Mouse (Mus musculus): ENCODE results near the gene Tmem131l. TPM values are rescaled to one million over a fixed set of nuclear protein-coding genes. Genes with fewer than 3 reads are reported as not detected.
A peak's percentile ranks its signal among the peaks of the same experiment; 100 is the strongest.

Tmem131l gene
- polyA plus RNA-seq, 1 experiment from 2014 or later: 22.4 TPM

DNA sequence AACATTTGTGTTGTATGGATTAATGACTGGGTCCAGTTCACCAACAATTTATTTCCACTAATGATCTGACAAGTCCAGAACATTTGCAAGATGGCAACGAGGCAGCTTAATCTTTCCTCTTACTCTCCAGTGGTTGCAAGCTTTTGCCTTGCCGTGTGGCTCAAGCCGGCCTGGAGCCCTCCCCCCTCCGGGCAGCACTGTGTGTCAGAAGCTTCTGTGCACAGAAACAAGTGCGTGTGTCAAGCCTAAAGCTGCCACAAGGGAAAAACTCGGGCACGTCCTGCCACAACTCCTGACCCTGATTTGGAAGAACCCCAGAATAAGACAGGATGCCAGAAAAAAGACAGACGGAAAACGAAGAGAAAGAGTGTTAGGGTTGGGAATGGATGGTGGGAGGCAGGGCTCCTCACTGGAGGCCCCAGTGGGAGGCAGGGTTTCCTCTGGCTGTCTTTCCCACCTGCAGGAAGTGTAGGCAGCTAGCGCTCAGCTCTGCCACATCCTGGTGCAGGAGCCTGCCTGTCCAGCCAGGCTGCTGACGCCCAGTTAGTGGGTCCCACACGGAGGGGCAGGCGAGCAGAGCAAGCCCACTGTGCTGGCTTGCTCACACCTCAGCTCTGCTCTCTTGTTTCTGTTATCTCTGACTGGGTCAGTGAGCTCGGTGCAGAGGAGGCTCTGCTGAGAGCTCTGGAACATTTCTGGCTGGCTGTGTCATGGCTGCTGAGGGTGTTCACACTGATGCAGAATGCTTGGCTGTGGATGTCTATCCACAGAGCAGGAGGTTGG, 135.6 kb downstream of the Tmem131l start:
- 71% methylated on average over 14 of the region's 14 CpGs for whole genome bisulfite sequencing
- DNase-seq (ENCODE audit: low spot score) (no peak), ATAC-seq (replicated peaks; ENCODE audit: low FRiP score, low read depth) (no peak)
- Histone ChIP-seq H3K4me2 (ENCODE audit: low read length) (no peak overlapping the region), H3K27me3 (ENCODE audit: insufficient read depth, low read length) (no peaks in the 10 kb centered on the region), H3K9me3 (replicated peaks; ENCODE audit: low read length) (no peaks in the 10 kb centered on the region), H3K36me3 (ENCODE audit: insufficient read depth, low read length) (peaks cover 30% of the 10 kb centered on the region), H3K4me1 (replicated peaks; ENCODE audit: insufficient read depth, low read length) (0 out of 2 replicates have a peak, but pooled peaks cover 4% of the 10 kb centered on the region), H3K27ac (no peak overlapping the region), H3K4me3 (replicated peaks; ENCODE audit: low read depth, low read length) (no peak overlapping the region), H3K9ac (ENCODE audit: low read depth, low read length) (no peak overlapping the region)
- TF ChIP-seq CTCF (IDR thresholded peaks at IDR 0.05; ENCODE audit: low read depth): no peak

DNA sequence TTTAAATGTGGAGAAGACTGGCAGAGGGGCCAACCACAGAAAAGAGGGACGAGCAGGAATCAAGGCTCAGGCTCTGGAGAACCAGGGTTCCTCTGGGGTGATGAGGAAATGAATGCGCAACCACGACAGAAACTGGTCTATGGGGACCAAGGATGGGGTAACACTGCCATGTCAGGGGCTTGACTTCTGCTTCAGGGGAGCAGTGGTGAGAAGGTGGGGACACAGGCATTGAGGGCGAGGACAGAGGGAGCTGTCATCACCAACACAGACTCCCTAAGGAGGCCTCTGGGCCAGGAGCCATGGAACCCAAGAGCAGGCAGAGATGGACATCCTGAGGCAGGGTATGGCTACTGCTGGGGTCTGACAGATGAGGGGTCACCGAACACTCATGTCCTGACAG, 137.0 kb downstream of the Tmem131l start:
- peaks cover 36% of the 10 kb centered on the region for H3K36me3 ChIP-seq (ENCODE audit: insufficient read depth, low read length)
- ATAC-seq (replicated peaks; ENCODE audit: low FRiP score, low read depth) (no peak), DNase-seq (ENCODE audit: low spot score) (no peak)
- no peak overlapping the region for H3K4me2 ChIP-seq (ENCODE audit: low read length)
- no peaks in the 10 kb centered on the region for H3K9me3 ChIP-seq (replicated peaks; ENCODE audit: low read length)
- H3K4me1 ChIP-seq (replicated peaks; ENCODE audit: insufficient read depth, low read length): 0 out of 2 replicates have a peak, but pooled peaks cover 4% of the 10 kb centered on the region
- H3K27me3 ChIP-seq (ENCODE audit: insufficient read depth, low read length): no peaks in the 10 kb centered on the region
- no peak overlapping the region for H3K4me3 ChIP-seq (replicated peaks; ENCODE audit: low read depth, low read length)
- H3K27ac ChIP-seq: no peak overlapping the region
- TF ChIP-seq CTCF (IDR thresholded peaks at IDR 0.05; ENCODE audit: low read depth): no peak
- 92% methylated on average over 5 of the region's 5 CpGs for WGBS
- H3K9ac ChIP-seq (ENCODE audit: low read depth, low read length): no peak overlapping the region

- WGBS: 88% methylated on average over 8 of the region's 8 CpGs
- Histone ChIP-seq H3K4me1 (replicated peaks; ENCODE audit: insufficient read depth, low read length) (0 out of 2 replicates have a peak, but pooled peaks cover 4% of the 10 kb centered on the region), H3K27ac (no peak overlapping the region), H3K4me2 (ENCODE audit: low read length) (no peak overlapping the region), H3K27me3 (ENCODE audit: insufficient read depth, low read length) (no peaks in the 10 kb centered on the region), H3K36me3 (ENCODE audit: insufficient read depth, low read length) (peaks cover 36% of the 10 kb centered on the region), H3K9ac (ENCODE audit: low read depth, low read length) (no peak overlapping the region), H3K4me3 (replicated peaks; ENCODE audit: low read depth, low read length) (no peak overlapping the region), H3K9me3 (replicated peaks; ENCODE audit: low read length) (no peaks in the 10 kb centered on the region)
- TF ChIP-seq CTCF (IDR thresholded peaks at IDR 0.05; ENCODE audit: low read depth): no peak
- ATAC-seq (replicated peaks; ENCODE audit: low FRiP score, low read depth): no peak
- DNase-seq (ENCODE audit: low spot score): no peak
Measured at GRCm38 (mm10) chr3:83902459-83902858, 137.5 kb downstream of the Tmem131l start.

DNA sequence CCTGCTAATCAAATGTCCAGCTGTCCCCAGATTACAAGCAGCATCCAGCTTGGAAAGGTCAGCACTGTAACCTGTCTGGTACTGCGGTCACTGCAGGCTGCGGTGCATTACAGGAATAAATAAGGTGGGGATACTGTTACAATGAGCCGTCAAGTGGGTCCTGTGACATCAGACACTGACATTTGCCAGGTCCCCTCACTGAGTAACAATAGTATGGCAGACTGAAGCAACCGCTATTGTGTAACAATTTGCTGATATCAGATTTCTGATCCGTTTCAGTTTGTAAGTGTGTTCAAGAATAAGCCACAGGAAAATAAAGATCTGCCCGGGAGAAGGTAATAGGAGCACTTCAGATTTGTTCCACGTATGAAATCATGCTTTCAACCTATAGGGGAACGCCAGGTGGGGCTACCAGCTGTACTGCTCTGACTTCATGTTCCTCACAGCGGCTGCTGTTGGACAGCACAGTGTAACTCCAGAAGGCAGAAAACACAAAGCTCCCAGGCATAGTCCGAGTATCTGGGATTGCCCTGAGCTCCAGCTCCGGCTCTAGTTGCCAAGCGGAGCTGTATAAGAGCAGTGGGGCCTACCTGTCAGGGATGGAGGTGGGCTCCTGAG, 139.1 kb downstream of the Tmem131l start:
- DNase-seq (ENCODE audit: low spot score) (no peak), ATAC-seq (replicated peaks; ENCODE audit: low FRiP score, low read depth) (no peak)
- Histone ChIP-seq H3K4me3 (replicated peaks; ENCODE audit: low read depth, low read length) (no peak overlapping the region), H3K4me2 (ENCODE audit: low read length) (no peak overlapping the region), H3K36me3 (ENCODE audit: insufficient read depth, low read length) (peaks cover 36% of the 10 kb centered on the region), H3K9ac (ENCODE audit: low read depth, low read length) (no peak overlapping the region), H3K27ac (no peak overlapping the region), H3K9me3 (replicated peaks; ENCODE audit: low read length) (no peaks in the 10 kb centered on the region), H3K27me3 (ENCODE audit: insufficient read depth, low read length) (no peaks in the 10 kb centered on the region), H3K4me1 (replicated peaks; ENCODE audit: insufficient read depth, low read length) (0 out of 2 replicates have a peak, but pooled peaks cover 4% of the 10 kb centered on the region)
- 69% methylated on average over 12 of the region's 12 CpGs for WGBS
- no peak for TF ChIP-seq CTCF (IDR thresholded peaks at IDR 0.05; ENCODE audit: low read depth)

DNA sequence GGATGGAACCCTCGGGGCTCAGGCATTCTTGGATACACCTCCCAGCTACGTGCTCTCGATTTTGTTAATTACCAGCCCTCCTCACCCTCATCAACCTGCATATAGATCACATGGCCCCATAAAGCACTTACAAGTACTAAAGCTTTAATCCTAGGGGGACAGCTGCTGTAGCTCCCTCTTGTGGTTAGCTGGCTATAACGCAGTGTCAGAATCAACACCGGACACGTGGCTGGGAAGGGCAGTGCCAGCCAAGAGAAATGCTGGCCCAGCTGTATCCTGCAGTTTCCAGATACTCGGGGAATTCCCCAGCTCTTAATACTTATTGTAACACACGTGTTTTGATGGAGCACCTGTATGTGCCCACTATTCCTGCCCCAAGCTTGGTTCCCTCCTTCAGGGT, 140.4 kb downstream of the Tmem131l start:
- H3K4me3 ChIP-seq (replicated peaks; ENCODE audit: low read depth, low read length): no peak overlapping the region
- H3K27me3 ChIP-seq (ENCODE audit: insufficient read depth, low read length): no peaks in the 10 kb centered on the region
- 36% methylated on average over 8 of the region's 8 CpGs for WGBS
- H3K9me3 ChIP-seq (replicated peaks; ENCODE audit: low read length): no peaks in the 10 kb centered on the region
- H3K4me2 ChIP-seq (ENCODE audit: low read length): no peak overlapping the region
- DNase-seq (ENCODE audit: low spot score): peak; percentile 66
- peak; percentile 52; the same call in 1 of the 2 replicates for ATAC-seq (replicated peaks; ENCODE audit: low FRiP score, low read depth)
- peak; percentile 89 for TF ChIP-seq CTCF (IDR thresholded peaks at IDR 0.05; ENCODE audit: low read depth)
- H3K36me3 ChIP-seq (ENCODE audit: insufficient read depth, low read length): peaks cover 32% of the 10 kb centered on the region
- H3K4me1 ChIP-seq (replicated peaks; ENCODE audit: insufficient read depth, low read length): 0 out of 2 replicates have a peak, but pooled peaks cover under 1% of the 10 kb centered on the region
- no peak overlapping the region for H3K9ac ChIP-seq (ENCODE audit: low read depth, low read length)
- H3K27ac ChIP-seq: no peak overlapping the region

DNA sequence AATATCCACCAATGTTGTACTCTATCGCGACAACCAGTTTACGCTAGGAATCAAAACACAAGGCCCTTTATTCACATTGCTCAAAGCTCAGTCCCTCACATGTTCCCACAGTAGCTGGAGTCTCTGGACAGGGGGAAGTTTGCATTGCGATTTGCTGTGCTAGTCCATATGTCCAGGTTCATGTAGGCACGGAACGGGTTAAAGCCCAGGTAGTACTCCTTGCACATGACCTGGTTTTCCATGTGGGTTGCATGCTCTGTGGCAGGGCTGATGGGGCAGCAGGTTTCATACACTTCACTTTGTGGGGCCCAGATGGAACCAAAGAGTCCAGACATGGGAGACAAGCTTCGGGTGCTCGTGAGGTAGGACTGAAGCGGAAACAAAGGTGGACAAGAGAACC, 141.7 kb downstream of the Tmem131l start:
- Histone ChIP-seq H3K4me3 (replicated peaks; ENCODE audit: low read depth, low read length) (no peak overlapping the region), H3K9ac (ENCODE audit: low read depth, low read length) (no peak overlapping the region), H3K27ac (no peak overlapping the region), H3K4me1 (replicated peaks; ENCODE audit: insufficient read depth, low read length) (no peaks in the 10 kb centered on the region), H3K9me3 (replicated peaks; ENCODE audit: low read length) (no peaks in the 10 kb centered on the region), H3K27me3 (ENCODE audit: insufficient read depth, low read length) (no peaks in the 10 kb centered on the region), H3K4me2 (ENCODE audit: low read length) (no peak overlapping the region), H3K36me3 (ENCODE audit: insufficient read depth, low read length) (peaks cover 27% of the 10 kb centered on the region)
- DNase-seq (ENCODE audit: low spot score) (no peak), ATAC-seq (replicated peaks; ENCODE audit: low FRiP score, low read depth) (no peak)
- 95% methylated on average over 9 of the region's 9 CpGs for WGBS
- TF ChIP-seq CTCF (IDR thresholded peaks at IDR 0.05; ENCODE audit: low read depth): no peak
